Mouse (Mus musculus) embryonic facial prominence, embryonic 14.5 days (tissue): ENCODE measurements around the gene Zranb1. TPM values are rescaled to one million over a fixed set of nuclear protein-coding genes. Genes with fewer than 3 reads are reported as not detected.

ENCODE experiments used
- polyA plus RNA-seq: library from polyadenylated mRNA; unstranded; fragments of >200 nt; fragmentation: Nextera tagmentation; extraction: Ambion mirVana; gene quantifications from 2 replicates; pipeline ENCODE4 v1.2.1, GENCODE M21; 2014

The Zranb1 gene
- polyA plus RNA-seq, 1 experiment from 2014 or later = 19.3 TPM

Other genes with a start within 250 kb of the Zranb1 start
- 16.5 and 21.0 TPM in 2 replicates for gene Fam53b, start 117.3 kb upstream of the Zranb1 start, polyA plus RNA-seq
- 58.5 and 62.2 TPM in 2 replicates for gene Eef1akmt2, start 78.5 kb upstream of the Zranb1 start, polyA plus RNA-seq
- gene Abraxas2, start 71.9 kb upstream of the Zranb1 start, polyA plus RNA-seq = 38.7 and 39.2 TPM in 2 replicates
- 106 and 119 TPM in 2 replicates for gene Fgfr2, start 192.2 kb downstream of the Zranb1 start, polyA plus RNA-seq
- gene Ctbp2, start 193.2 kb downstream of the Zranb1 start, polyA plus RNA-seq = 63.0 and 69.5 TPM in 2 replicates